Mouse (Mus musculus) adrenal gland, adult 8-10 months (tissue): ENCODE data around the gene Hist1h2ae. TPM values are rescaled to one million over a fixed set of nuclear protein-coding genes. Genes with fewer than 3 reads are reported as not detected.
"Not testable (repeated sequence)": the region's sequence is repeated elsewhere in the genome, so short reads cannot be mapped to it uniquely, and the experiment has no call there.

ENCODE experiments used
- DNase-seq: peaks from one replicate; pipeline ENCODE4 v3.0.0; 2022
- total RNA-seq, 4 experiments: library from RNA; stranded (reverse); gene quantifications; 2 replicates each; pipeline ENCODE4 v1.2.4; 2022

The Hist1h2ae gene
- total RNA-seq: 1 to 10 TPM; 4.5 to 9.9 (median 6.6) TPM

DNA sequence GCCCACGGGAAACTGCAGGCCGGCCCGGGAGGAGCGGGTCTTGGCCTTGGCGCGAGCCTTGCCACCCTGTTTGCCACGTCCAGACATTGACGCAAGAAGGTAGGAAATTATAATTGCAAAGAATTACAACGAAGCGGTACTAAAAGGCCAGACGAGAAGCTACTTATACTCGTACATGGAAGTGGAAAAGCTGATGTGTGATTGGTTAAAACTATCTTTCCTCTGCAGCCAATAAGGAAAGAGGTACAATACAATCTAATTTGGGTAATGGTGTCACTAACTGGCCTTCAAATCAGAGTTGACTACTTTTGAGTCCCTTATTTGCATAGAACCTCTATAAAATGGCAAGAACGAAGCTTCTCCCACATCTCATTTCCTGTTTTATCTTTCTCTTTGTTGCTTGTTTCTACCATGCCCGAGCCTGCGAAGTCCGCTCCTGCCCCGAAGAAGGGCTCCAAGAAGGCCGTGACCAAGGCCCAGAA is at the start of gene Hist1h2ae, which contains the start of gene Hist1h2bg:
Gene Hist1h2ae, minus strand, starts transcription at position 199 of the 482 bp plus-strand sequence.
Gene Hist1h2bg, plus strand, starts transcription at position 375 of the 482 bp plus-strand sequence.
- DNase-seq: peak; percentile 69

GRCm38 (mm10) chr13:23620056-23620732 is 49.2 kb upstream of the Hist1h2ae start:
- DNase-seq: no peak

GRCm38 (mm10) chr13:23611638-23612037 is 40.6 kb upstream of the Hist1h2ae start:
- no peak for DNase-seq

DNA sequence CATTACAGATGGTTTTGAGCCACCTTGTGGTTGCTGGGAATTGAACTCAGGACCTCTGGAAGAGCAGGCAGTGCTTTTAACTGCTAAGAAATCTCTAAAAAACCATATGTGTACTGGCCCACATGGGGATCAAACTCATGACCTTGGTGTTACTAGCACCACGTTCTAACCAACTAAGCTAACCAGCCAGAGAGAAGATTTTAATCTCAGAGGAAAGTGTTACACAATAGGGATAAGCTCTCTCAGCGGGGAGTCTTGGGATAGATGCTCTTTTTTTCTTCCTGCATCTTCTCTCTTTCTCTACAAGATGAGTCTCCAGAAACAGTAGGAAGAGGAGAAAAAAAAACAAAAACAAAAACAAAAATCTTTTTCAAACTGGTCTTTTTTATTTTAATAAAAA is 39.4 kb upstream of the Hist1h2ae start:
- no peak for DNase-seq

DNA sequence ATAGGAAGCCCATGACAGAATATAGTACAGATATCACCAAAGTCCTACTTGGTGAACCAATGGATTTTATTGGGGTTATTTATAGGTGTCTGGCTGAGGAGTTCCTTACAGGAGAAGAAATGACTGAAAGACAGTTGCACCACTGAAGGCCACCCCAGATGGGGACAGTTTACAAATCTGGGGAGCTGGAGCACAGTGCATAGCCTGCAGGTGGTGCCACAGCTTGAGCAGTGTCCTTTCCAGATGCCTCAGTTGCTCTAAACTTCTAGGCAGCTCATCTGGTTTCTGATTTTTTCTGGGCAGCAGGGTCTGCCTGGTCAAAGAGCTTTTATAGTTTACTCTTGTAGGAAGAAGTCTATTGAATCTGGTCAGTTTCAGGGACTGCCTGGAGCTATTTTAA is 38.8 kb upstream of the Hist1h2ae start:
- no peak for DNase-seq

GRCm38 (mm10) chr13:23609209-23609608 is 38.2 kb upstream of the Hist1h2ae start:
- DNase-seq: no peak

DNA sequence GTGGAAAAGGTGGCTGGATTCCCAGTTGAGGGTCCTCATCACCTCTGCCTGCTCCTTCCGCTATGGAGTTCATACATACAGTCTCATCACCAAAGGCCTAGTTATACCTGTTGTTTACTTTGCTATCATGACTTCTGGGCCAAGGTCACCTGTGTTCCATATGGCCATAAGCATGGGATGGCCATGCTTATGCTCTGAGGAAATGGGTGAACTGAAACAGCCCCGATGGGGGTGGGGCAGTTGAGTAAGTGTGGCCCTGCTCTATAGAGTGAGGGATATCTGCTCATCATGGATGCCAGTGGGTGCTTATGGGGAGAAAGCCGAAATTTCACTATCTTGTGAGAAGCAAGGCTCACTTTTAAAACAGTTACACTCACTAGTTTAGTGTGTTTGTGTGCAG is 34.0 kb upstream of the Hist1h2ae start:
- no peak for DNase-seq

- DNase-seq: no peak
Observed at GRCm38 (mm10) chr13:23604452-23604851, 33.4 kb upstream of the Hist1h2ae start.

DNA sequence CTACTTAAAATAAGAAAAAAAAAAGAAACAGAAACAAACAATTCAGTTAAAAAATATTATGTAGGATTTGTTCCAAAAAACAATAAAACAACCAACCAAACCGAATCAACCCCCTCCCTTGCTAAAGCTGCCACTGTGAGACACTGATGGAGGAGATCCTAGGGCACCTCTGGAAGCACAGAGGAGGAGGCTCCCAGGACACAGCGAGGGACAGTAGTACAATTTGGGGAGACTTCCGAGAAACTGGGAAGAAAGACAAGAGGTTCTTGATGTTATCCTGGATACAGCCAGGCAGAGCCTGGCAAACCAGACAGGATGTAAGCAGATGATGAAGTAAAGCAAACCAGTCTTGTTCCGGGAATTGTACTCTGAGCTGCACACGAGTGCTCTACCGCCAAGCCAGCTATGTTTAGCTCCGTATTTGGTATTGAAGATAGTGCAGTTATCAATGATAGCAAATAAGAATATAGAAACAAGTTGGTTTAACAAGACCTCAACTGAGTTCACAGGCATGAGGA is 32.2 kb upstream of the Hist1h2ae start:
- DNase-seq: no peak

GRCm38 (mm10) chr13:23597957-23598356 is 26.9 kb upstream of the Hist1h2ae start:
- DNase-seq: peak; percentile 47

DNA sequence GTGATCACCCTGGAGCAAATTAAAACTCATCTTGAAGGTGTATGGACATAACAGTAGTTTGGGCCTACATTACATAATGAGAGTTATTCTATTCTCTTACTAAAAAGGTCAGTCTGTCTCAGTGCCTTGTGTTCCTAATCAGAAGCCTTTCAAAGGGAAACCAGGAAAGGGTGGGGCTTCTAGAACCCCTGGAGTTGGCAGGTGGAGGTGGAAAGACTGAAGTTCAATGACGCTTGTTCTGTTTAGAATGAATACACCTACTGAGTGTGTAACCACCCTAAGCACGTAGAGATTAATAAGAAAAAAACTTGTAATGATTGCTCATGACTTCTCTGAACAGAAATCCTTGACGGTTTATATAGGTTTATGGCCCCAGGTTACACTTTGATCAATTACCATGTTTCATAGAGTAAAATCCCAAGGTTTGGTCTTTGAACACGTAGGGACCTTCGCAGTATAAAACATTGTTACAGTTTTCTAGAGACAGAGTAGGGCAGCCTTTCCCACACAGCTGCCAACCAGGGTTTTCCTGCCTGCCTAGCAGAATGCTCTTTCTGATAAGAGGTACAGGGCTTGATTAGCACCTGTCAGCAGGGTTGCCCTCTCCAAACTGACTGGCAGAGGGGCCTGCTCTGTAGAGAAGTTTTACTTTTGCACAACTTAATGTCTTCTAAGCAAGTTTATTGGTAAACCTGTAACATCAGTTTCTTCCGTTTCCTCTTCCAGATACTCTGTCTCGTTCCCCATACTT is 24.8 kb upstream of the Hist1h2ae start:
- DNase-seq: no peak

DNA sequence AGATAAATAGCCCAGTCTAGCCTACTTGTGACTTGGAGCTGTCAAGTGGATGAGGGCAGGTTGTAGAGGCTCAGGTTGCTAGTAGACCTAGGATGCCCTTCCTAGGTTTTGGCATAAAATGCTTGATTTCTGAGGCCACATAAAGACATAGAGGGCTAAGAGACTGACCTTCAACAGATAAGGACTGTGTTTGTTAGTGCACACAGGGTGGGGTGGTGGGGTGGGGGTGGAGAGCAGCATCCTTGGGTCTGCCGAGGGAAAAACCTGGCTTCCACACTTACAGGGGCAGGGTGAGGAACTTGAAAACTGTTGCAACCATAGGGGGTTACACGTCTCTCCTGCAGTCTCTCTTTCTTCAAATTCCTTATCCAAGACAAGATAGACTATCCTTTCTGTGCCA is 24.2 kb upstream of the Hist1h2ae start:
- DNase-seq: no peak

- DNase-seq: no peak
Observed at GRCm38 (mm10) chr13:23593051-23593770, 22.2 kb upstream of the Hist1h2ae start.

- no peak for DNase-seq
Observed at GRCm38 (mm10) chr13:23592614-23593013, 21.6 kb upstream of the Hist1h2ae start.

GRCm38 (mm10) chr13:23591886-23592285 is 20.9 kb upstream of the Hist1h2ae start:
- DNase-seq: not testable (repeated sequence)

DNA sequence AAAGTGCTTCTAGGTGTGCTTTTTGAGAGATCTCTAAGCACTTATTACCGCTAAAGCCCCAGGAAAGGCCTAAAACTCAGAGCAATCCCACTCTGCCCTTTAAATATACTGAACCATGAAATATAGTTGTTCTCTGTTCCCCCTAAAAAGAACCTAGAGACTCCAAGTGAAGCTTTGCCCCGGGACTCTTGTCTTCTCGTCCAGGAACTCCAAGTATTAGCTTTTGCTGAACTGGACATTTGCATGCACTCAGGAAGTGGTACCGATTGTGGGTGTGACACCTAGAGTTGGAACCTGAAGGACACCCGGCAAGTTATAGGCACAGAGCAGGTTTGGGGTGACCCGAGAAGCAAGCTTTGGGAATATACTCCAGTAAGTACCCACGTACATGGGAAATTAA is 20.2 kb upstream of the Hist1h2ae start:
- DNase-seq: no peak

DNA sequence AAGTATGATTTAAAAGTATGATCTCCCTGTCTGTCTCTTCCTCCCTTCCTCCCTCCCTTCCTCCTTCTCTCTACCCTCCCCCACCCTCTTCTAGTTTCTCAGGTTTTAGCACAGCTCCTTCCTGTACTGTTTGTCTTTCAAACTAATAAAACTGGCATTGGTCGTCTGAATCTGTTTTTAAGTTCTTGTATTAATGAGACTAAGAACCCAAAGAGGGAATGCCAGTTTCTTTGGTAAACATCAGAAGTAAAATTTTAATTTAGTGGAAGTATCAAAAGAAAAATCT is 15.9 kb upstream of the Hist1h2ae start:
- DNase-seq: no peak

GRCm38 (mm10) chr13:23586099-23586939 is 15.3 kb upstream of the Hist1h2ae start:
- DNase-seq: no peak

GRCm38 (mm10) chr13:23585442-23586098 is 14.6 kb upstream of the Hist1h2ae start:
- DNase-seq: peak; percentile 66

DNA sequence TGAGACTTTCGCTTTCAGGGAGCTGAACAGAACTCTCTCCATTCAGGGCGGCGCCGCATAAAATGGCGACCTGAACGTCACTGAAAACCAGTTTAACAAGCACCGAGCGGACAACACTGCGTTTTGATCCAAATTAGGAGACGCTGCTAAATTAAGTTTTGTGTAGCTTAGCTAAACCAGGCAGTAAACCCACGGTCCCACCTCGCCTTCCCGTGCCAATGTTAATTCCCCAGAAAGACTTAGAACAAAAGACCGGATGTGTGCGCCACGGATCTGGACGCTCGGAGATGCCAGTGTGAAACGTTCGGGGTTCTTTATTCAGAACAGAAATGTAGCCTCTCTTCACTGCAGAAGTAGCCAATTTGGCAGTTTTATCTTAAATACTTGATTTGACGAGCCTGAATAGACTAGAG is 14.0 kb upstream of the Hist1h2ae start:
- DNase-seq: peak; percentile 60

DNA sequence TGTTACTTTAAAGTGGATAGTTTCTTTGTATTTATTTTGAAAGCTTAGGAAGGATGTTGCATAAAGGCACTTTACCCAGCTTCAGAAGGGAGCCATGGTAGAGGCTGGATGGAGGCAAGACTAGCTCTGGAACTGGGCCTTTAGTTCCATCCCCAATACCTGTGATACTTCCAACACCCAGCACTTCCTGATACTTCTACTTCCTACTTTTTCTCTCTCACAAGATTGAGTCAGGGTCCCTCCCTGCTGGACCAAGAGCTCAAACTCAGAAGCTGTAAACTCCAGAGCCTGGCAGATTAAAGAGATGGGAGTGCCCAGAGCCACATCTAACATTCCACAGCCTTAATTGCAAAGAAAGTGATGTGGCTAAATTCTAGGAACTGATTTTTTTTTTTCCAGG is 13.3 kb upstream of the Hist1h2ae start:
- no peak for DNase-seq
